Mouse (Mus musculus) heart, embryonic 16.5 days (tissue): ENCODE results near the gene Commd9. TPM values are rescaled to one million over a fixed set of nuclear protein-coding genes. Genes with fewer than 3 reads are reported as not detected.
A peak's percentile ranks its signal among the peaks of the same experiment; 100 is the strongest.

ENCODE experiments used
- ATAC-seq: fragments of 200-750 bp; cut with Nextera tagmentation; replicated peaks from 2 replicates; pipeline ENCODE4 v1.8.0; 2017; ENCODE audit warnings: moderate number of reproducible peaks; ENCODE audit not compliant: insufficient read depth, low FRiP score; ENCODE audit errors: extremely low read depth
- H3K27ac ChIP-seq: fragments of 300-500 bp; sonication (generic); 2 replicates; pipeline ENCODE4 v1.5.1; 2014; ENCODE audit warnings: mild to moderate bottlenecking, low read length, control low read depth, moderate library complexity
- H3K27me3 ChIP-seq: fragments of 300-500 bp; sonication (generic); 2 replicates; pipeline ENCODE4 v1.6.1; 2014; ENCODE audit warnings: low read length, mixed read lengths; ENCODE audit not compliant: control insufficient read depth, insufficient read depth
- H3K36me3 ChIP-seq: fragments of 300-500 bp; sonication (generic); 2 replicates; pipeline ENCODE4 v1.6.1; 2014; ENCODE audit not compliant: control insufficient read depth, insufficient read depth
- H3K4me1 ChIP-seq: fragments of 300-500 bp; sonication (generic); 2 replicates; pipeline ENCODE4 v1.6.1; 2014; ENCODE audit warnings: low read length, mixed read lengths; ENCODE audit not compliant: control insufficient read depth, insufficient read depth
- H3K4me2 ChIP-seq: fragments of 300-500 bp; sonication (generic); 2 replicates; pipeline ENCODE4 v1.6.1; 2014; ENCODE audit warnings: low read depth, mild to moderate bottlenecking, control low read depth, low read length
- H3K4me3 ChIP-seq: fragments of 300-500 bp; sonication (generic); 2 replicates; pipeline ENCODE4 v1.5.1; 2014; ENCODE audit warnings: mild to moderate bottlenecking, control low read depth, low read length
- H3K9ac ChIP-seq: fragments of 300-500 bp; sonication (generic); 2 replicates; pipeline ENCODE4 v1.6.1; 2014; ENCODE audit warnings: low read length, control low read depth
- H3K9me3 ChIP-seq: fragments of 300-500 bp; sonication (generic); replicated peaks from 2 replicates; pipeline ENCODE4 v1.6.1; 2016; ENCODE audit warnings: low read length; ENCODE audit not compliant: control insufficient read depth
- WGBS: fragments of 180-500 bp; shearing (Covaris S2); extraction: QIAGEN DNeasy Blood & Tissue Kit; methylation state at CpG from one replicate; pipeline ENCODE4 v1.1.7; 2014; 5-methylcytosine and 5-hydroxymethylcytosine counted together
- polyA plus RNA-seq: library from polyadenylated mRNA; unstranded; fragments of >200 nt; fragmentation: Nextera tagmentation; extraction: Ambion mirVana; gene quantifications from 2 replicates; pipeline ENCODE4 v1.2.1, GENCODE M21; 2015

Commd9 gene
- 51.8 and 54.0 TPM in 2 replicates for polyA plus RNA-seq

DNA sequence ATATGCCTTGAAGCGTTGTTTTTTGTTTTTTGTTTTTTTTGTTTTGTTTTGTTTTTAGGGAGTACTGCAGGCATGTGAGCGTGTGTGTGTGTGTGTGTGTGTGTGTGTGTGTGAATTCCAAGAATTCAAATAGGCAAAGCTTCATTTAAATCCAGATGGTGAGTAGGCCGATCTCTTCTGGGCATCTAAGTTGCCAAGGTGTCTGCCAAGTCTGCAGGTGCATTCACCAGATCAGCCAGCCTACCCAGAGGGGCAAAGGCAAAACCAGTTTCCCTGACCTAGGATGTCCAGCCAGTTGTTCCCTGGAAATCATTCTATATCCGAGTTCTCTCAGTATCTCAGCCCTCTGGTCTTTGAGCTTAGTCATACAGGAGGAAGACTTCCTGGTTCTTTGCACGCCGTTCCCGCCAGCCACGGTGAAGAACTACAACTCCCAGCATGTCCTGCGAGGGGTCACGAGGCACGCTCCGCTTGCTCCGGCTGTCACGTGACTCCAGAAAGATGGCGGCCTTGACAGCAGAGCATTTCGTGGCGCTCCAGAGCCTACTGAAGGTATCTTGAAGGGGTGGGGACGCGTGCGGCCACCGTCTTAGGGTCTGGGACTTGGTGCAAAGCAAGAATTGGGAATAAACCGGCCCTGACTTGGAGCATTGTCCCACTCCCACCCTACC lies at the start of gene Commd9:
Gene Commd9 (plus strand): TSS at position 480 of the 671 bp plus-strand sequence.
- H3K27ac ChIP-seq = peak within 1 kb of the TSS; percentile 49; the same call in 1 of the 2 replicates
- ATAC-seq = peak; percentile 96
- no peaks in the 10 kb centered on the region for H3K9me3 ChIP-seq
- 12% methylated on average over 22 of the region's 22 CpGs for WGBS
- H3K4me2 ChIP-seq = peak within 1 kb of the TSS; percentile 92
- peaks cover 8% of the 10 kb centered on the region for H3K4me1 ChIP-seq
- no peaks in the 10 kb centered on the region for H3K27me3 ChIP-seq
- peak within 1 kb of the TSS; percentile 84 for H3K9ac ChIP-seq
- H3K36me3 ChIP-seq = no peaks in the 10 kb centered on the region
- H3K4me3 ChIP-seq = peak within 1 kb of the TSS; percentile 90

DNA sequence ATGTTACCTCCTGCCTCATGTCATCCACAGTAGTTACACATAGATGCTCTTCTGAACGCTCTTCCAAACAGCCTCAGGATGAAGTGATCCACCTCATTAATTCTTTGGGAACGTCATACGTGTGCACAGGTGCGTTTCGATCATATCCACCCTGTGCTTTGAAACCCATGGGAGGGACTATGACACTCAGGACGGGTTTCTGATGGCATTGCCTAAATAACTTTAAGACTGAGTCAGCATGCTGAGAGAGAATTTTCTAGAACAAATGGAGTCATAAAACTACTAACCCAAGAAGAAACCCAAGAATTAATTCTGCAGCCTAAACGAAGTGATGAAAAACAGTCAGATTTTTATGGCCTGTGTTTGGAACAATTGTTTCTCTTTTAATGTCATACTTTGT lies 43.3 kb upstream of the Commd9 start:
- Histone ChIP-seq H3K27me3 (no peaks in the 10 kb centered on the region), H3K4me1 (no peaks in the 10 kb centered on the region; the same call in 1 of the 2 replicates), H3K27ac (no peak overlapping the region), H3K36me3 (no peaks in the 10 kb centered on the region), H3K9me3 (no peaks in the 10 kb centered on the region), H3K4me2 (no peak overlapping the region), H3K9ac (no peak overlapping the region), H3K4me3 (no peak overlapping the region)
- 73% methylated on average over 7 of the region's 7 CpGs for WGBS
- no peak for ATAC-seq

DNA sequence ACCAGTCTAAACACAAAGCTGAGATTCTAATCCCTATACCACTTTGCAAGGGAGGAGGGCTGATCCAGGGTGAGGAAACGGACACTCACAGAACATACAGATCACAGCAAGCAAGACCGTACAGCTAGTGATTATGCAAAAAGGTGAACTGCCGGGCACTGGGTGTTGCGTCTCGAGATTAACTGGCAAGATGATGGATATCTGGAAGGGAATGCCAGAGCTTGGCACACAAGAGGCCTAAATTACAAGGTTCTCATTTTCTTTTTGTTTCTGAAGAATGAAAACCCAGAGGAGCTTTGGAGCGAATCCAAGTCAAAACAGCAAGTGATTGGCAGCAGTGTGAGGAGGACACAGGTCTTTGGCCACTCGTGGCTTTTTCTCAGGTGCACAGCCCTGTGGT lies 31.3 kb upstream of the Commd9 start:
- no peaks in the 10 kb centered on the region for H3K4me1 ChIP-seq
- H3K4me2 ChIP-seq = no peak overlapping the region
- H3K27me3 ChIP-seq = no peaks in the 10 kb centered on the region
- H3K9me3 ChIP-seq = no peaks in the 10 kb centered on the region
- H3K27ac ChIP-seq = no peak overlapping the region
- H3K4me3 ChIP-seq = no peak overlapping the region
- ATAC-seq = no peak
- 72% methylated on average over 7 of the region's 7 CpGs for WGBS
- H3K36me3 ChIP-seq = no peaks in the 10 kb centered on the region
- no peak overlapping the region for H3K9ac ChIP-seq

DNA sequence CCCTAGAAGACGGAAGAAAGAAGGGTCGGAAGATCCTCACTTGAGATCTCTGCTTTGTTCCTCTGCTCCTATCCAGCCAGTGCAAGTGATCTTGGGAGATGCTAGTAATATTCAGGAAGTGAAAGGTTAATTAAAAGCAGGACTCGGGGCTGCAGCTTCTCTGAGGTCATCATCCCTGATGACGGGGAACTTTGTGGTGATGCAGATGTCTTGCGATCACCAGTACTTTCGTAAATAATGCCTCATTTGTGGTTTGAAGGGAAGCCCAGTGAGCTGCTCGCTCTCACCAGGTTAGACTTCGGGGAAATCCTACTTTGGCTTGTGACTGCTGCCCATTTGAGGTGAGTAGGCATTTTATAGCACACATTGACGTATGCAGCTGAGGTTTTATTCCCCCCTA lies 29.9 kb upstream of the Commd9 start:
- H3K9ac ChIP-seq = no peak overlapping the region
- H3K27me3 ChIP-seq = no peaks in the 10 kb centered on the region
- whole genome bisulfite sequencing = 79% methylated on average over 9 of the region's 9 CpGs
- H3K4me2 ChIP-seq = no peak overlapping the region
- ATAC-seq = no peak
- H3K27ac ChIP-seq = no peak overlapping the region
- no peak overlapping the region for H3K4me3 ChIP-seq
- no peaks in the 10 kb centered on the region for H3K36me3 ChIP-seq
- H3K9me3 ChIP-seq = no peaks in the 10 kb centered on the region
- H3K4me1 ChIP-seq = no peaks in the 10 kb centered on the region

DNA sequence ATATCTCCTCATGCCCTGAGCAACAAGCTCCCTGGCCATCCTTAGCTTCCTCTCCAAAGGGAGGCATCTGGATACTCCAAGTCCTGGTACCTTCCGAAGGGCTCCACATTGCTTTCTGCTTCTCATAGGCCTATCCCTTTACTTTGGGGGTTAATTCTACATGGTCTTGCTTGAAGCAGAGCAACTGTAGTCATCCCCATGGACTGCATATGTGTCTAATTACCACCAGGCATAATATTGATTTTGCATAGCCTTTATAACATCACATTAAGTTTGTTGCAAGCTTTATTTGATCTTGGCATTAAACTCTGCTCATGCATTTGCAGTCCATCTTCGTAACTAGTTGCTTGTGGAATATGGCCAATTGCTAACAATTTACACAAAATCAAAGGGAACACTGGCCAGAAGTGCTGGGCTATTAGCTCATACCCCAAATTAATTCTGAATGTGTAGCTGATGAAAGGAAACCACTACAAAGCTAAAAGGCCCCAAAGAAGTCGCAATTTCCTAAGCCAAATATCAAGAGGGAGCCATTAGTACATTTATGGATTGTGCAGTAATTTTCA lies 25.0 kb upstream of the Commd9 start:
- Histone ChIP-seq H3K9me3 (no peaks in the 10 kb centered on the region), H3K9ac (no peak overlapping the region), H3K4me1 (no peaks in the 10 kb centered on the region), H3K4me3 (no peak overlapping the region), H3K27me3 (no peaks in the 10 kb centered on the region), H3K27ac (no peak overlapping the region), H3K36me3 (no peaks in the 10 kb centered on the region), H3K4me2 (no peak overlapping the region)
- WGBS = 82% methylated on average over 3 of the region's 3 CpGs
- no peak for ATAC-seq

GRCm38 (mm10) chr2:101862219-101863123 lies 23.6 kb upstream of the Commd9 start:
- H3K9me3 ChIP-seq = no peaks in the 10 kb centered on the region
- H3K27ac ChIP-seq = no peak overlapping the region
- H3K9ac ChIP-seq = no peak overlapping the region
- 45% methylated on average over 15 of the region's 15 CpGs for WGBS
- no peaks in the 10 kb centered on the region for H3K27me3 ChIP-seq
- no peaks in the 10 kb centered on the region for H3K4me1 ChIP-seq
- no peak overlapping the region for H3K4me3 ChIP-seq
- H3K36me3 ChIP-seq = no peaks in the 10 kb centered on the region
- peak; percentile 32; the same call in 1 of the 2 replicates for ATAC-seq
- no peak overlapping the region for H3K4me2 ChIP-seq

- H3K9ac ChIP-seq = no peak overlapping the region
- no peak overlapping the region for H3K27ac ChIP-seq
- H3K4me3 ChIP-seq = no peak overlapping the region
- no peak overlapping the region for H3K4me2 ChIP-seq
- no peaks in the 10 kb centered on the region for H3K36me3 ChIP-seq
- no peaks in the 10 kb centered on the region for H3K4me1 ChIP-seq
- no peaks in the 10 kb centered on the region for H3K9me3 ChIP-seq
- no peaks in the 10 kb centered on the region for H3K27me3 ChIP-seq
- 89% methylated on average over 4 of the region's 4 CpGs for WGBS
- no peak for ATAC-seq
Measured at GRCm38 (mm10) chr2:101868683-101869082, 17.4 kb upstream of the Commd9 start.

- ATAC-seq = no peak
- peak overlapping the region; percentile 68 for H3K4me2 ChIP-seq
- peak overlapping the region; percentile 41 for H3K4me3 ChIP-seq
- H3K9me3 ChIP-seq = no peaks in the 10 kb centered on the region
- 23% methylated on average over 14 of the region's 14 CpGs for WGBS
- H3K27ac ChIP-seq = no peak overlapping the region
- peak overlapping the region; percentile 65 for H3K9ac ChIP-seq
- no peaks in the 10 kb centered on the region for H3K36me3 ChIP-seq
- H3K27me3 ChIP-seq = no peaks in the 10 kb centered on the region
- no peaks in the 10 kb centered on the region for H3K4me1 ChIP-seq
Measured at GRCm38 (mm10) chr2:101871179-101871578, 14.9 kb upstream of the Commd9 start.
